Mouse (Mus musculus): Measurements from ENCODE around the gene AU021092.

GRCm38 (mm10) chr16:5205431-5205970 lies 16.6 kb downstream of the AU021092 start:
- TF ChIP-seq CTCF (IDR thresholded peaks at IDR 0.05; ENCODE audit: low read depth) (no peak), EP300 (IDR thresholded peaks at IDR 0.05; ENCODE audit: low read depth) (no peak)

Measured in liver, postnatal 0 days (tissue).